Mouse (Mus musculus) thymus, postnatal 10 days (tissue): ENCODE measurements around the gene Ccl27b.
"Not testable (repeated sequence)": the region's sequence is repeated elsewhere in the genome, so short reads cannot be mapped to it uniquely, and the experiment has no call there.

ENCODE experiments used
- DNase-seq, 2 experiments: peaks; one replicate each; pipeline ENCODE4 v3.0.0; 2021; ENCODE audit warnings: low spot score in 2 of 2

Gene Ccl27b

DNA sequence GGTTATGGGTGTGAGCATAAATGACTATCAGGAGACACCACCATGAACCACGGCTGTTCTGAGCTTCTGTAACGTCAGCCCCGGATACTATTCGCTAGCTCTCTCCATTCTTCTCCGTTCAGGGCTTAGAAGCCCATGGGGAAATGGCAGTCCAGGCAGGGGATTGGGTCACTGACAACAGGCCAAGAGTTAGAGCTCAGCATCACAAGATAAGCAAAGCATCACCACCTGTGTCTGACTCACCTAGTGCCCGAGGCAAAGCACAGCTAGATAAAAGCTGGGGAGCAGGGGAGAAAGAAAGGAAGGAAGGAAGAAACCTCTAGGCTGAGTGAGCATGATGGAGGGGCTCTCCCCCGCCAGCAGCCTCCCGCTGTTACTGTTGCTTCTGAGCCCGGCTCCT is at the start of gene Ccl27b:
Gene Ccl27b, plus strand, starts transcription at position 301 of the 400 bp plus-strand sequence.
- not testable (repeated sequence) for DNase-seq

DNA sequence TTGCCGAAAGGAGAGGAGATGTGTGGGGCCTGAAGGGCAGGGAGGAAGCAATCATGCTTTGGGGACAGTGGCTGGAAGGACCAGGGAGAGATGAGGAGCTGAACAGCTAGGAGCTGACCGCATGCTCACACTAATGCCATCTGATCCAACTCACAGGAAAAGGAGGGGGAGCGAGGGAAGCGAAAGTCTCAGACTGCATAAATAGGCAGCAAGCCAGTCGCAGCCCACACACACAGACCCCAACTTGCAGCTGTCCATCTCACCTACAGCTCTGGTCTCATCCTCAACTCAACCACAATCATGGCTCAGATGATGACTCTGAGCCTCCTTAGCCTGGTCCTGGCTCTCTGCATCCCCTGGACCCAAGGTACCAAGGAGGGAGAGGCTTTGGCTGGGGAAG is 43.2 kb upstream of the Ccl27b start, which contains the start of gene Gm10591:
Gene Gm10591, plus strand, starts transcription at position 301 of the 400 bp plus-strand sequence.
- not testable (repeated sequence) for DNase-seq

DNA sequence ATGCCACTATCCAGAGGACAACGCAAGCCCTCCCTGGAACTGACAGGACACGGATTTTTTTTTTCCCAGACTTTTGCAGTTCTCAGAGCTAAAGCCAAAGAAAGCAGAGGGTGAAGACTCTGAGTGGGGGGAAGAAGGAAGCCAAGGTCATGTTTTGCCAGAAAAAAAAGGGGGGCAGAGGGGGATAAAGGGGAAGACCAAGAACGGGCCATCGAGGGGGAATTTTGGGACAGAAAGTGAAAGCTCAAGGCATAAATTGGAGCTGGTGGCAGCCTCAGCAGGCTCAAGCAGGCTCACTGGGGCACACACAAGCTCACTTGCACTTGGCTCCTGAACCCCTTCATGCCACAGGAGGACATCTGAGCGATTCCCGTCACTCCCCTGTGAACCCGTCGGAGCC is 25.6 kb upstream of the Ccl27b start, which contains the start of gene Gm2564:
Gene Gm2564, plus strand, starts transcription at position 301 of the 400 bp plus-strand sequence.
- not testable (repeated sequence) for DNase-seq

DNA sequence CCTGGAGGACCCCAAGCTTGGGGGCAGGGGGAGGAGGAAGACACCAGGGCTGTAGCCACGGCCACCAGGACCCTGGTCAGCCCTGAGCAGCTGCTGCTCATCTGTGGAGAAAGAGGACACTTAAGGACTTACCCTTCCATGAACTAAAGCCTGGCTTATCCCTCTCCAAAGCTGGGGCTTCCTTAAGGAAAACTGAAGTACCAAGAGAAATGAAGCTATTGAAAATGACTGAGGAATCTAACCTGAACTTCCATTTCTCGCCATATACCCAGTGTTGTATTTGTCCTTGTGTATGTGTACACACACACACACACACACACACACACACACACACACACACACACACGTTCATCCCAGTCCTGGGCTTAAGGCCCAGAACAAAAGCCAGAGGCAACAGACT is 6.7 kb downstream of the Ccl27b start, which contains the start of gene Il11ra2:
Gene Il11ra2, minus strand, starts transcription at position 101 of the 400 bp plus-strand sequence.
- DNase-seq, result not testable (repeated sequence)

DNA sequence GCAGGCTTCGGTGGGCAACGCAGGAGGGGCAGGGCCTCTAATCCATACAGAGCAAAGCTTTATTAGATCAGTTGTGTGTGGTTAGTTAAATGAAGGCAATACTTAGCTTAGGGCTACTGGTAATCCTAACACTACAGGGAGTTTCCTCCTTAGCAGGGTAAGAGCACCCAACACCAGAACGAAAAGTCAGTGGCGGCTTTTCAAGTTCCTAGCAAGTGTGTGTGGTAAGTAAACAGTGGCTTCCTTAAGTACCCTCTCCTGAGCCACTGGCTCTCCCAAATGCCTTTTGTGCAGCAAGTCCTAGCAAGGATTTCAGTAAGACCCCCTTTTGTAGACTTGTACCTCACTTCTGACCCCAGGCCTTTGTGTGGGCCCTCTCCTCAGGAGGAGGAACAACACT is 20.4 kb downstream of the Ccl27b start:
- not testable (repeated sequence) for DNase-seq

DNA sequence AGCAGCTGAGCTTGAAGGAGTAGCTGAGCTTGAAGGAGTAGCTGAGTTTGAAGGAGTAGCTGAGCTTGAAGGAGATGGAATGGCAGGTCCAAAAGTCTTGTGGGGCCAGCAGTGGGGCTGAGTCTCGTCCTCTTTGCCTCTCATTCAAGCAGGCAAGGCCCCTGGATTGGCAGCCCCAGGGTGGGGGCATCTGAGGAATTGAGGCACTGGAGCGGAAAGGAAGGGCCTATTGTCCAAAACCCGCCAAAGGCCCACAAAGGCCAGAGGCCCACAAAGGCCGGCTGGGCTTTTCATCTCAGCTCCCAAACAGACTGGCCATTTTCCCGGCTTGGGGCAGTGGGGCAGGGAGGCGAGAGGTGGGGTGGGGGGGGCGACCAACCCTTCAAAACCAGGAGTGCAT is 24.3 kb downstream of the Ccl27b start:
- DNase-seq, result not testable (repeated sequence)

DNA sequence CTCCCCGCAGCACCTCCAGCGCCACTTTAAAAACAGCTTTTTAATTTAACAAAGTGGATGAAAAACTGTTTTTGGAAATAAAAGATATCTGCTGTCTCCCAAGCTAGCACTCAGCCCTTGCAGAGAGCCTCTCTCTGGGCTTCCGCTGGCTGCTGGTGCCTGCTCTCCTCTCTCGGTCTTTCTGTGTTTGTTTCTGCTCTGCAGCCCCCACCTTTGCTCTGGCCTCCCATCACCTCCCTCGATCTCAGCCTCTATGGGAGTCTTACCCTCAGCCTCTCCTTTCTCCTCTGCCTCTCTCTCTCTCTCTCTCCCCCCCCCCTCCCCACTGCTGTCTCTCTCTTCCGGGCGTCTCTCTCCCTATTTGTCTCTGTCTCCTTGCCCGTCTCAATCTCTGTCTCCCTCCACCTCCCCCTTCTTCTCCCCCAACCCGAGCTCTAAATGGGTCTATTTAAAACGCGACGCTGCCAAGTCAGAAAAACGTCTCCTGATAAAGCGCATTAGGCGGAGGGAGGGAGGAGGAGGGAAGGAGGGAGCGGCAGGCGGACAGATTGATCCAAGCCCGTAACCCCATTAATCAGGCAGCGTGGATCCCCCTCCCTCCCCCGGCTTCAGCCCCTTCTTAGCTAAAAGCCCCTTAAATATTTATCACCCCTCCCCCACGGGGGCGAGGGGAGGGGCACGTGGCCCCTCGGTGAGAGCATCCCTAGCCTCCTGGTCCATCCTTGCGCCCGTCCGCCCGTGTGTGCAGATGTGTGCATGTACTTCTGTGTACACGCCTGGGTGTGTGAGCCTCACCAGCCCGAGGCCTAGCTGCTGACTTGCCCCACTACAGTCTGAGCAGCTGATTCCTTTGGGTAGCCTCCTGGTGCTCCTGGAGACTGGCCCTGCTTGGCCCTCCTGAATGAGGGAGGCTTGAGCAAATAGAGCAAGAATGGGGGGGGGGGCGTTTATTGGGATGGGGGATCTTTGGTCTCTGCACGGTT is 25.6 kb downstream of the Ccl27b start:
- DNase-seq, result not testable (repeated sequence)

DNA sequence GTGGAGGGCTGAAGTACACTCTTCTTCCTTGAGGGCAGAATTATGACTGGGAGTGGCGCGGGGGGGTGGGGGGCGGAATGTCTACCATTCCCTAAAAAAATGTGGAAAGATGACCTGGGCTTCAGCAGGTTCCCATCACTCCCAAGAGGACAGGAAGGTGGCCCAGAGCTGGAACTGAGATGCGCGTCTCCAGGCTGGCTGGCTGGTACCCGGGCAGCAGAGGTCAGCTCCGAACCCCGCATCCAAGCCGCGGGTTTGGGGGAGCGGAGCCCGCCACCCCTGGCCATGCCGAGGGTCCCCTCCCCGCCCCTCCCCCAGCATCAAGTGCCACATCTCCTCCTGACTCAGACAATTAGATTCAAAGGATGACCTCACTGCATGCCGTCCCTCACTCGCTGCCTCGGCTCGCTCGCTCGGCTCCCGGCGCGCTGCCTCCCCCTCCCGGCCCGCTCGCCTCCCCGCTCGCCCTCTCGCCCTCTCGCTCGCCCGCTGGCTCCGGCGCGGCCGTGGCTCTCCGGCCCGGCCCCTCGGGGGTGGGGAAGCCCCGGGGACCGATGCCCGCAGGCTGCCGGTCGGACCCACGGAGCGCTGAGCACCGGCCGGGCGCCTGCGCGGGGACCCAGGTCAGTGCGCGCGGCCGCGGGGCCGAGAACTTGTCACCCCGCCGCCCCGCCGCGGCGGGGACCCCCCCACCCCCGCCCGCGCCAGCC is 26.6 kb downstream of the Ccl27b start:
- DNase-seq, result not testable (repeated sequence)

DNA sequence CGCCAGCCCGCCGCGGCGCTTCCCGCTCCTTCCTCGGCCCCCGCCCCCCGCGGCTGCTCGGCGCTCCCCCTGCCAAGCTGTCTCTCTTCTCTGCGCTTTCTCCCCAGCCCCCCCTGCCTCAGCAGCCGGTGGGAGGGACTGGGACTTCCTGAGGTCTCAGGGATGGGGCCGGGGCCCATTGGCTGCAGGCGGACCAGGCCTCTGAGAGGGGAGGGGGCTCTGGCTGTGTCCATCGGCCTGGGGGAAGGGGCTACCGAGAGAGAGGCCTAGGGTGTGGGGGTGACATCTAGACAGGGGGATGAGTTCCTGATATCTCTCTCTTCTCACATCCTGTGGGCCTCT is 27.1 kb downstream of the Ccl27b start:
- DNase-seq, result not testable (repeated sequence)
